Mouse (Mus musculus) ES-CJ7 (cell line): ENCODE data around the gene Klk13.
"Not testable (repeated sequence)": the region's sequence is repeated elsewhere in the genome, so short reads cannot be mapped to it uniquely, and the experiment has no call there.

ENCODE experiments used
- DNase-seq: peaks from one replicate; pipeline ENCODE4 v3.0.0; 2011; ENCODE audit warnings: low read depth, low spot score

The Klk13 gene

DNA sequence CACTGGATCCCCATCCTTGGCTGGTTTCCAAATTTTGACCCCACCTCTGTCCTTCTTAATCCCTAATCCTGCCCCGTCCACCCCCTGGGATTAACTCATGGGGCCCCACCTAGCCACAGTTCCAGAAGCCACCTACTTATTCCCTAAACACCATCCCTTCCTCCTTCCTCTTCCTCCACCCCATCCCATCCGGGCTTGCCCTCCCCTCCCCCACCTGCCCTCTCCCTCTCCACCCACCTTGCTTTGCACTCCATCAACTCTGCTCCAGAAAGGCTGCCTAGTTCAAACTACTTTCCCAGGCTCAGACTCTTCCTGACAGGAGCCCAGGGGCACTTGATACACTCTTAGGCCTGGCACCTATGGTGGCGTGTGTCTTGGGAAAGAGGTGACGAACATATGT, at the start of gene Klk13:
Gene Klk13 (plus strand): TSS at position 301 of the 400 bp plus-strand sequence.
- DNase-seq: no peak

DNA sequence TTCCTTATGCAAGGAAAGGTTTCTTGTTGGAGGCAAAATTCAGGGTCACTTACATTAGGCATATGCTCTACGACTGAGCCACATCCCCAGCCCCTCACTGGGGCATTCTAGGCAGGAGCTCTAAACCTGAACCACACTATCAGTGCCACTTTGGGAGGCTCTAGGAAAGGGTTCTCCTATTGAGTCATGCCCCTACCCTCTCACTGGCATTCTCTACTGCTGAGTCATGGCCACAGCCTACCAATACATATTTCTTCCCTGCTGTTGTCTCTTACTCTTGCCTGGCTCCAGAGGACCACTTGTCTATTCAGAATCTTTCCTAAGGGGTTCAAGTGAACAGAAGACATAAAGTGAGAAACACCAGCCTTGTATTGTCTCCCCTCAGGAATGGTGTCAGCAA, 49.6 kb upstream of the Klk13 start:
- no peak for DNase-seq

DNA sequence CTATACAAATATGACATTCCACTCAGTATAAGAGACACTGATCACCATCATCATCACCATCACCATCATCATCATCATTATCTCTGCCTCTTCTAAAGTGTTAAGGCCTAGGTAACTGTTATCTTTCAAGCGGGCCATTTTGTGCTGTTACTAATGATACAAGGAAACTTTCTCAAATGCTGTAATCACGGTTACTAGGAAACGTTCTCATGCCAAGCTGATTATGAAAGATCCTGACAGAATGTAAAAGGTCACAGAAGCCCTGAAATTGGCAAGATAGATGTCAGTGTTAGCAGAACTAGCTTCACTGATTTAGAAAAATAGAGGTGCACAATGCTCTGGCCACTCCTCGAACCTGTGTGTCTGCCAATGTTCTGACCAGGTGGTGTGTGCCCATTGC, 45.1 kb upstream of the Klk13 start:
- DNase-seq: not testable (repeated sequence)

DNA sequence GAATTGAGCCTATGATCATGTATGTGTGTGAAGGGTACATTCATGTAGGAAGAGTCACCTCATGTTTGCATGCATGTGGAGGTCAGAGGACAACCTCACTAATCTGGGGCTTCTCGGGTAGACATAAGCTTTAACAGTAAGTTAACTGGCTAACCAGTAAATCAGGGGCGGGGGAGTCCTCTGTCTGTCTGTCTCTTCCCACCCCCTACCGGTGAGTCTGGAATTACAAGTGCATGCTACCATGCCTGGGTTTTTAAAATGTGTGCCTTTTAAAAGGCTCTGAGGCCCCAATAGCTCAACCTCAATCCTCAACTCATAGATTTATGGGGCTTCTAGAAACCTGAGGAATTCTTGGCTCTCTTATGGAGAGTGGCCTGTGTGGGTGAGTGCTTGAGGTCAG, 43.8 kb upstream of the Klk13 start:
- peak; percentile 66 for DNase-seq

DNA sequence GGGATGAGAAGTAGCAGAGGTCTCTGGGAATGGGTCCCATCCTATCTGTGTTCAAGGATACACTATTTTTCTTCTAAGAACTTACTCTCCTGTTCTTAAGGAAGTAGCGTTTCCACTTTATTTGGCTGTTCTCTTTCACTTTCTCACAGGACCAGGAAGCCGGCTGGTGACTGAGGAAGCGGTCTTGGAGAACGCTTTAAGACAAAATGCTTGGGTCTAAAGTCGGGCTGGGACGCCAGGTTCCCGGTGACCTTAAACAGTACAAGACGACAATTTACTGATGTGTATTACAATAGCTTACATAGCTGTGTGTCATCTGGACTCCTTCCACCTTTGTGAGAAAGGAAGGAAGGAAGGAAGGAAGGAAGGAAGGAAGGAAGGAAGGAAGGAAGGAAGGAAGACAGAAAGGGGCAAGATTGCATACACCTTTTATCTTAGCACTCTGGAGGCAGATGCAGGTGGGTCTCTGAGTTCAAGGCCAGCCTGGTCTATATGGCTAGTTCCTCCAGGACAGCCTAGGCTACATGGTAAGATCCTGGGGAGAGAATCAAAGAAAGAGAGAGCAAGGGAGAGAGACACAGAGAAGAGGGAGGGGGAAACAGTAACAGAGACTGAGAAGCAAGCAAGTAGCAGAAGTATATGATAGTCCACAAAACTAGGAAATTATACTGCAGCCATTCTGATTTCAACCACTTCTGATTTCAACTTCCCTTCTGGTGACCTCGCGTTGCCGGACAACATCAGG, 41.1 kb upstream of the Klk13 start:
- DNase-seq: no peak

GRCm38 (mm10) chr7:43671809-43672580, 40.4 kb upstream of the Klk13 start, which contains the start of gene Ctu1:
Gene Ctu1 (plus strand): TSS chr7:43672016.
- peak; percentile 95 for DNase-seq

DNA sequence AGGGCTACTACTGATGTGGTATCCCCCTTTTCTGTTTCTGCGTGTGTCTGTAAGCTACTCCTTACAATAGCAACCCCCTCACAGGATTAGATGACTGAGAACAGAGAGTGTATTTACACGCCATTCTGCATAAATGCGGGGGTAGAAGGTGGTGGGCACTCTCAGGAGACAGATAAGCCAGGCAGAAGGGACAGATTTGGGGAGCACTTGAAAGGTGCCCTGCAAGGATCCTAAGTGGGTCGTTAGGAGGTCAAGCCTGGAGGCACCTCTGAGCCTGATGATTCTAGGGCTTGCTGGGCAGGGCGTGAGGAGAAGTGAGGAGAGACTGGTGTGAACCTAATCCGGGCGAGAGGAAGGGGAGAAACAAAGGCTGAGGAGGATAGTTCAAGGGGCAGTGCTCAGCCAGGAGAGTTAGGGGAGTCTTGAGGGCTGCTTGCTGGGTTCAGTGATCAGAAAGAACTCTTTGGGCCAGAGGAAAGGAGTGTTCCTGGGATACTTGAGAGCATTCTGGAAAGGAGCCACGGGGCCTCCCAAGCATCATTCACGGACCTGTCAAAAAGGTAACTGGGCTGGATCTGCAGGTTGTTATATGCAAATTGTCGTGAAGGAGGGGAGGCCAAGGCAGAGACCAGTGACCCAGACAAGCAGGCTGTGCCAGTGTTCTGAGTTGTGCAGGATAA, 39.6 kb upstream of the Klk13 start:
- DNase-seq: no peak

DNA sequence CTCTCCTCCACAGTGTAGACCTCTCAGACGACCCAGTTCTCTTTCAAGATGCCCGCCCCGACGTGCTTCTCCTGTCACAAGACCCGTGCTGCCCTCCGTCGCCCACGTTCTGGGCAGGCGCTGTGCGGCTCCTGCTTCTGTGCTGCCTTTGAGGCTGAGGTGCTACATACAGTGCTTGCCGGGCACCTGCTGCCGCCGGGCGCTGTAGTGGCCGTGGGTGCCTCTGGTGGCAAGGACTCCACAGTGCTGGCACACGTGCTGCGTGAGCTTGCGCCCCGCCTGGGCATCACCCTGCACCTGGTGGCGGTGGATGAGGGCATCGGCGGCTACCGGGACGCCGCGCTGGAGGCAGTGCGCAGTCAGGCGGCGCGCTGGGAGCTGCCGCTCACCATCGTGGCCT, 37.3 kb upstream of the Klk13 start:
- DNase-seq: peak; percentile 41

DNA sequence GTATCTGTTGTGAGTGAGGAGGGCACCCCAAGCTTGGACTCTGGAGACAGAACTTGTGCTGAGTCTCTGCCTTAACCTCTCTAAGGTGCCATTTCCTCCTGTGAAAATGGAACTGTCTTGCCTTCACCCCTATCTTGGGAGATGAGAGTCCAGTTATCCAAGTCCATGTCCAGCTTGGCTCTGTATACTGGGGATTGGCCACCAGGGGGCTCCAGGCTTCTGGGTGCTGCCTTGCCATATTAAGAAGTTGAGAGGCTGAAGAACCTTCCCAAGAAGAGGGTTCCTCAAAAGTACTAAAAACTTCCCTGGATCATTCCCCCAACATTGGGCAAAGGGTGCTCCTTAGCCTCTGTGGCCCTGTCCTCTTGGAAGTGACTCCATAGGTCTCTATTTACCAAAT, 33.9 kb upstream of the Klk13 start:
- DNase-seq: peak; percentile 42

DNA sequence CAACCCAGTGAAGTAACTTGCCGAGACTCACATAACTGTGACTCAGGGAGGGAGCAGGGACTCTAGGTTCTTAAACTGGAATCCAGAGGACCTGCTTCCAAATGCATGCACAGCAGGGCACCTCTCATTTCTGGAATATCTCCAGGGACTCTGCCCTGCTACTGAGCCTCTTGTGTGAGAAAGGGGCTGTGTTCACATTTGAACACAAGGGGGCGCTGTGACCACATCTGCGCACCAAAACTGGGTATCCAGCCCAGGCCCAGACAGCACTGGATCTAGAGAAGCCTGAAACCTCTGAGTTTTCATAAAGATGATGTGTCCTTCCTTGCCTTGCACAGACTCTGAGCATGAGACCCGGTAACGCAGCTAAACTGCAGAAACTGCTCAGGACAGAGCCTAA, 31.4 kb upstream of the Klk13 start:
- peak; percentile 69 for DNase-seq

DNA sequence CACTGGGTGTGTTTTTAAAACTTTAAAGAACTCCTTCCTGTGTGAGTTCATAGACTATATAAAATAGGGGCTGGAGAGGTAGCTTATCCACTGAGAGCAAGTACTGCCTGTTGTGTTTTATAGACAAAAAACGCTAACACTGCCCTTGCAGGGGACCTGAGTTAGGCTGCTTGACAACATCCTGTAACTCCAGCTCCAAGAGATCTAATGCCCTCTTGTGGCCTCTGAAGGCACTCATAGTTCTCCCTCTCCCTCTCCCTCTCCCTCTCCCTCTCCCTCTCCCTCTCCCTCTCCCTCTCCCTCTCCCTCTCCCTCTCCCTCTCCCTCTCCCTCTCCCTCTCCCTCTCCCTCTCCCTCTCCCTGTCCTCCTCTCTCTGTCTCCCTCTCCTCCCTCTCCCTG, 29.9 kb upstream of the Klk13 start:
- DNase-seq: not testable (repeated sequence)

- DNase-seq: peak; percentile 53
Measured at GRCm38 (mm10) chr7:43685088-43685487, 27.3 kb upstream of the Klk13 start.

DNA sequence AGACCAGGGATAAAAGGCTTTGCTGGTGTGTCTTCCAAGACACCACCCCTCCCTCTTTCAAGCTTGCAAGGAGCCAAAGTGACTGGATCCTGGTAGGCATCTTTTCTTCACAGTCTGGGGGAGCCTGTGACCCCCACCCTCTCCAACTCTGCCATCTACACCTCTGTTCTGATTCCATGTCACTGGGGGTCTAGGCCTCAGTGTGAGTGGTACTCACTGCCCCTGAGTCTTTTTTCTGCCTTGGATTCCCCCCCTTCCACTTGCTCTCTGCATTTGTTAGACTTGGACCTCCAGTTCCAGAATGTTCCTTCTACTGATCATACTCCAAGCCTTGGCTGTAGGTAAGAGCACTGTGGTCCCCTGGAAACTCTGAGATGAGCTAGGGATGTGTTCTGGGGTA, 22.2 kb upstream of the Klk13 start, which contains the start of gene Klk14:
Gene Klk14 (plus strand): TSS at position 301 of the 400 bp plus-strand sequence.
- no peak for DNase-seq

DNA sequence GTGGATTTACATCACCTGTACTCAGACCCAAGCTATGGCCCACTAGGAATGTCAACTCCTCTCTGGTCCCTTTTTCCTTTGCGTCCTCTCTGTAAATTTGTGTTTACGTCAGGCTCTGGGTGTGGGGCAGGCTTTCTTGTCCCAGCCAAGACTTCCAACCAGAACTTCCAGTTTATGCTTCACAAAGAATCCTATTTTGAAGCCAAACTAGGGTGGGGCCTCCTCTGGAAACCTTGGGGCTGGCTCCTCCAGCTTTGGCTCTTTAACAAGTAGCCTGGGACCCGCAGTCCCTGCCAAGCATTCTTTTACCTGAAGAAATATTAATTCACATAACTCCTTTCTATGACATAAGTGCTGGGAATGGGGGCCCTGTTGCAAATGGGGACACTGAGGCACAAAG, 2.3 kb upstream of the Klk13 start:
- DNase-seq: no peak

DNA sequence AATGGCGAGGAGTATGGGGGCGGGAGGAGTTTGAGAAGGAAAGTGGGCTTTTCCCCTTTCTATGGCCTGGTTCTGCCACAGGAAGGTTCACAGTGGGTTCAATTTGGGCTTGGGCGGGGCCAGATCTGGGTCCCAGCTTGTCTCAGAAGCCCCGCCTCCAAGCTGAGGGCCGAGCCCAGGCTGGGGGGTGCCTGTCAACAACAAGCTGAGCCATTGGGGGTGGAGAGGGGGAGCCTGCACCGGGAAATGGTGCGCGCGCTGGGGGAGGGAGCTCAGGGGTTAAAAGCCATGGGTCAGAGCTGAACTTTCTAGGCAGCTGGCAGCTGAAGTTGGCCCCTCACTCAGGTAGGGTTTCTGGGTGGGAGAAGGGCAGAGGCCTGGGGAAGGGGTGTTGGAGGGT, 550 bp downstream of the Klk13 start:
- peak; percentile 61 for DNase-seq

- peak; percentile 47 for DNase-seq
Measured at GRCm38 (mm10) chr7:43713741-43714351, 1.5 kb downstream of the Klk13 start.

DNA sequence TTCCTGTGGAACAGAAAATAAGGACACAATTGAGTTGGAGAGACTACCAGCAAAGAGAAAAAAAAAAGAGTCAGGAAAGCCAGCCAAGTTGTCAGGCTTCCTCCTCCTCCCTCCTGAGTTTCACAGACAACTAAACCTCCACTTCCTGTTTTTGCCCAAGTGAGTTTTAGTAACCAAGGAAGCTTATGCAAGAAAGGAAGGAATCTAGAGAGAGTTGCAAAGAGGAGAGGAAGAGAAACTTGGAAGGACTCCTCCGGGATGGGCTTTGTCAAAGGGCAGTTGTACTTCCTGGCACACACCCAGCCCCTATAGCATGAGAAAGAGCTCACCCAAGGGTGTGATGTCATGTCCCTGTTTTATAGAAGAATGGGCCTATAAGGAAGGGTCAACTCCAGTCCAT, 35.4 kb downstream of the Klk13 start:
- no peak for DNase-seq

GRCm38 (mm10) chr7:43752806-43753205, 40.4 kb downstream of the Klk13 start:
- no peak for DNase-seq

GRCm38 (mm10) chr7:43766484-43766883, 54.1 kb downstream of the Klk13 start:
- no peak for DNase-seq

DNA sequence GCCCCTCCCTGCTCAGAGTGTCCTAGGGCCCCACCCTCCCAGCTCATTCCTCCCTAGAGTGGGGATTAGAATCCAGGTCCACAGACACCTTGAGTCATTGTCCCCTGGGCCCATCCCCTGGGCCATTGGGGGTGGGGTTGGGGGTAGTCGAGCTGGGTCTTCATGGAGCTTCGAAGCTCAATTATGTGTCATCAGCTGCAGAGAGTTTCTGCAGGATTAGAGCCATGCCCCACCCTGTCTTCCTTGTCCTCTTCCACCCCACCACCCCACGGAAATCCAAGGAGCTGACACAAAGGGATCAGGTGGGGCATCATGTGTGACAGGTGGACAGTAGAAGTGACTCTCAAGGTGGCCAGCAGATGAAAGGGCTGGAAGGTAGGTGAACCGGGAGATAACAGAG, 56.2 kb downstream of the Klk13 start, which contains the start of gene Klk12:
Gene Klk12 (plus strand): TSS at position 301 of the 400 bp plus-strand sequence.
- DNase-seq: no peak

DNA sequence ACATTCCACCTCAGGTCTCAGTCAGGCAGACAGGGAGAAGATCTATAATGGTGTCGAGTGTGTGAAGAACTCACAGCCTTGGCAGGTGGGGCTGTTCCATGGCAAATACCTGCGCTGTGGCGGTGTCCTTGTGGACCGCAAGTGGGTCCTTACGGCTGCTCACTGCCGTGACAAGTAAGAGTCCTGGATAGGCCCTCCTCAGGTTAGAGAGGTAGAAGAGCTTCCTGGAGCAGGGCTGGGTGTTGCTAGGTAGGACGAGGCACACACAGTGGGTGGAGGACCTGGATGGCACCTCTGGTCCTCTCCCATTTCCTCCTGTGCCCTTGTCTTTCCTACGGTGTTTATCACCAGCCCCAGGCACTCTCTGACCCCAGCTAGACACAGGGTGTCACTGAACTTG, 57.3 kb downstream of the Klk13 start:
- no peak for DNase-seq

DNA sequence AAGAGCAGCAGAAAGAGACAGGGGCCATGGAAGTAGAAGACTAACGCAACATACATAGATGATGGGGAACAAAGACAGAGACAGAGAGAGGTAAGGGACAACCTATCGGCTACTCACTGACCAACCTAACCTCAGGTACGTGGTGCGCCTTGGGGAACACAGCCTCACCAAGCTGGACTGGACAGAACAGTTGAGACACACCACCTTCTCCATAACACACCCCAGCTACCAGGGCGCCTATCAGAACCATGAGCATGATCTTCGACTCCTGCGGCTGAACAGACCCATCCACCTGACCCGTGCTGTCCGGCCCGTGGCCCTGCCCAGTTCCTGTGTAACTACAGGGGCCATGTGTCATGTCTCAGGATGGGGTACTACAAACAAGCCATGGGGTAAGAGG, 58.3 kb downstream of the Klk13 start:
- no peak for DNase-seq
